Mouse (Mus musculus): ENCODE data around the gene Tenm4. TPM values are rescaled to one million over a fixed set of nuclear protein-coding genes. Genes with fewer than 3 reads are reported as not detected.

Gene Tenm4
- polyA plus RNA-seq, 2 experiments: 0.11 to 0.28 TPM

- 56% methylated on average over 5 of the region's 5 CpGs for WGBS (ENCODE audit: insufficient replicate concordance)
- no peak for TF ChIP-seq CTCF (IDR thresholded peaks at IDR 0.05; ENCODE audit: low read depth)
- no peak for TF ChIP-seq EP300 (IDR thresholded peaks at IDR 0.05; ENCODE audit: low read depth)
- DNase-seq (ENCODE audit: low read depth in 3 of 3, low spot score in 3 of 3) (no peak), ATAC-seq (ENCODE audit: insufficient read depth) (no peak)
- no peak overlapping the region for H3K27ac ChIP-seq
- H3K9me3 ChIP-seq (ENCODE audit: control insufficient read depth, low read length): no peaks in the 10 kb centered on the region
- H3K27me3 ChIP-seq (ENCODE audit: control insufficient read depth, insufficient read depth, low read length): no peaks in the 10 kb centered on the region
- no peaks in the 10 kb centered on the region for H3K4me1 ChIP-seq (replicated peaks; ENCODE audit: control insufficient read depth in 2 of 2, insufficient read depth in 2 of 2, low read length in 1 of 2)
- no peaks in the 10 kb centered on the region for H3K36me3 ChIP-seq (replicated peaks; ENCODE audit: control insufficient read depth, insufficient read depth, low read depth)
- no peak overlapping the region for H3K4me3 ChIP-seq (ENCODE audit: insufficient read depth in 1 of 2, low read depth in 2 of 2, low read length in 2 of 2)
- H3K9ac ChIP-seq (replicated peaks): no peak overlapping the region
- H3K4me2 ChIP-seq (ENCODE audit: low read depth): no peak overlapping the region
Measured at GRCm38 (mm10) chr7:96532804-96533400, 361.9 kb downstream of the Tenm4 start.

GRCm38 (mm10) chr7:96536313-96536880 lies 365.4 kb downstream of the Tenm4 start:
- Histone ChIP-seq H3K27ac (no peak overlapping the region), H3K4me3 (ENCODE audit: insufficient read depth in 1 of 2, low read depth in 2 of 2, low read length in 2 of 2) (no peak overlapping the region), H3K4me1 (replicated peaks; ENCODE audit: control insufficient read depth in 2 of 2, insufficient read depth in 2 of 2, low read length in 1 of 2) (no peaks in the 10 kb centered on the region), H3K4me2 (ENCODE audit: low read depth) (no peak overlapping the region), H3K27me3 (ENCODE audit: control insufficient read depth, insufficient read depth, low read length) (no peaks in the 10 kb centered on the region), H3K9me3 (ENCODE audit: control insufficient read depth, low read length) (no peaks in the 10 kb centered on the region), H3K9ac (replicated peaks) (no peak overlapping the region), H3K36me3 (replicated peaks; ENCODE audit: control insufficient read depth, insufficient read depth, low read depth) (no peaks in the 10 kb centered on the region)
- no peak for TF ChIP-seq CTCF (IDR thresholded peaks at IDR 0.05; ENCODE audit: low read depth)
- TF ChIP-seq EP300 (IDR thresholded peaks at IDR 0.05; ENCODE audit: low read depth): no peak
- no peak for DNase-seq (ENCODE audit: low read depth in 3 of 3, low spot score in 3 of 3)
- 57% methylated on average over 9 of the region's 9 CpGs for whole genome bisulfite sequencing (ENCODE audit: insufficient replicate concordance)
- no peak for ATAC-seq (ENCODE audit: insufficient read depth)

- DNase-seq (ENCODE audit: low read depth in 3 of 3, low spot score in 3 of 3): no peak
- Histone ChIP-seq H3K27me3 (ENCODE audit: control insufficient read depth, insufficient read depth, low read length) (no peaks in the 10 kb centered on the region), H3K4me2 (ENCODE audit: low read depth) (no peak overlapping the region), H3K4me1 (replicated peaks; ENCODE audit: control insufficient read depth in 2 of 2, insufficient read depth in 2 of 2, low read length in 1 of 2) (no peaks in the 10 kb centered on the region), H3K9ac (replicated peaks) (no peak overlapping the region), H3K27ac (no peak overlapping the region), H3K4me3 (ENCODE audit: insufficient read depth in 1 of 2, low read depth in 2 of 2, low read length in 2 of 2) (no peak overlapping the region), H3K9me3 (ENCODE audit: control insufficient read depth, low read length) (no peaks in the 10 kb centered on the region), H3K36me3 (replicated peaks; ENCODE audit: control insufficient read depth, insufficient read depth, low read depth) (no peaks in the 10 kb centered on the region)
- TF ChIP-seq EP300 (IDR thresholded peaks at IDR 0.05; ENCODE audit: low read depth) (no peak), CTCF (IDR thresholded peaks at IDR 0.05; ENCODE audit: low read depth) (no peak)
- 51% methylated on average over 4 of the region's 4 CpGs for WGBS (ENCODE audit: insufficient replicate concordance)
- no peak for ATAC-seq (ENCODE audit: insufficient read depth)
Measured at GRCm38 (mm10) chr7:96539248-96540034, 368.4 kb downstream of the Tenm4 start.

- Histone ChIP-seq H3K9ac (replicated peaks) (no peak overlapping the region), H3K4me2 (ENCODE audit: low read depth) (no peak overlapping the region), H3K36me3 (replicated peaks; ENCODE audit: control insufficient read depth, insufficient read depth, low read depth) (no peaks in the 10 kb centered on the region), H3K4me3 (ENCODE audit: insufficient read depth in 1 of 2, low read depth in 2 of 2, low read length in 2 of 2) (no peak overlapping the region), H3K9me3 (ENCODE audit: control insufficient read depth, low read length) (no peaks in the 10 kb centered on the region), H3K4me1 (replicated peaks; ENCODE audit: control insufficient read depth in 2 of 2, insufficient read depth in 2 of 2, low read length in 1 of 2) (no peaks in the 10 kb centered on the region), H3K27ac (no peak overlapping the region), H3K27me3 (ENCODE audit: control insufficient read depth, insufficient read depth, low read length) (no peaks in the 10 kb centered on the region)
- TF ChIP-seq CTCF (IDR thresholded peaks at IDR 0.05; ENCODE audit: low read depth) (no peak), EP300 (IDR thresholded peaks at IDR 0.05; ENCODE audit: low read depth) (no peak)
- 40% methylated on average over 7 of the region's 7 CpGs for WGBS (ENCODE audit: insufficient replicate concordance)
- ATAC-seq (ENCODE audit: insufficient read depth): no peak
- DNase-seq (ENCODE audit: low read depth in 3 of 3, low spot score in 3 of 3): no peak
Measured at GRCm38 (mm10) chr7:96540458-96541096, 369.5 kb downstream of the Tenm4 start.

- no peaks in the 10 kb centered on the region for H3K9me3 ChIP-seq (ENCODE audit: control insufficient read depth, low read length)
- no peak overlapping the region for H3K9ac ChIP-seq (replicated peaks)
- WGBS (ENCODE audit: insufficient replicate concordance): 20% methylated on average over 5 of the region's 5 CpGs
- H3K4me1 ChIP-seq (replicated peaks; ENCODE audit: control insufficient read depth in 2 of 2, insufficient read depth in 2 of 2, low read length in 1 of 2): no peaks in the 10 kb centered on the region
- H3K4me3 ChIP-seq (ENCODE audit: insufficient read depth in 1 of 2, low read depth in 2 of 2, low read length in 2 of 2): no peak overlapping the region
- no peak overlapping the region for H3K27ac ChIP-seq
- DNase-seq (ENCODE audit: low read depth in 3 of 3, low spot score in 3 of 3): no peak
- H3K36me3 ChIP-seq (replicated peaks; ENCODE audit: control insufficient read depth, insufficient read depth, low read depth): no peaks in the 10 kb centered on the region
- no peak for ATAC-seq (ENCODE audit: insufficient read depth)
- H3K27me3 ChIP-seq (ENCODE audit: control insufficient read depth, insufficient read depth, low read length): no peaks in the 10 kb centered on the region
- no peak for TF ChIP-seq EP300 (IDR thresholded peaks at IDR 0.05; ENCODE audit: low read depth)
- TF ChIP-seq CTCF (IDR thresholded peaks at IDR 0.05; ENCODE audit: low read depth): no peak
- H3K4me2 ChIP-seq (ENCODE audit: low read depth): no peak overlapping the region
Measured at GRCm38 (mm10) chr7:96545979-96546378, 374.9 kb downstream of the Tenm4 start.

All from liver, embryonic 14.5 days (tissue).